ENCODE assay signal across 8 mouse cellular contexts in genomic region chr15:81858138-81858516, GRCm38 (mm10). TPM values are rescaled to one million over a fixed set of nuclear protein-coding genes. Genes with fewer than 3 reads are reported as not detected.
DNase-seq lines count a peak whose midpoint lies in the region; ATAC-seq and TF ChIP-seq lines count a peak whose summit lies in the region.

No protein-coding gene starts in this region.

- WGBS in forebrain, embryonic 16.5 days: under 1% methylated on average over 23 of the region's 23 CpGs
- under 1% methylated on average over 18 of the region's 23 CpGs for WGBS in neural tube, embryonic 14.5 days

- DNase-seq in ES-E14 (ENCODE audit: low read depth, low spot score): peak; percentile 69
- DNase-seq in cerebellum, adult 11-12 months: peak; percentile 93
- peak; percentile 97 for DNase-seq in heart, postnatal 36 days
- DNase-seq in layer of hippocampus, adult 18-20 months (ENCODE audit: low spot score in 2 of 2): peak; percentile 90 to 96
- DNase-seq in lung, adult 18-20 months: peak; percentile 93 to 95

- no peak overlapping the region for H3K27ac ChIP-seq in ES-E14 (ENCODE audit: insufficient read depth, low read depth, low read length, poor library complexity, severe bottlenecking)
- H3K27ac ChIP-seq in forebrain, embryonic 16.5 days (ENCODE audit: low read length): peak overlapping the region; percentile 93
- H3K27ac ChIP-seq in neural tube, embryonic 14.5 days (ENCODE audit: low read depth, low read length): peak overlapping the region; percentile 94
- peak overlapping the region; percentile 99 for H3K27ac ChIP-seq in testis, adult 2 months (ENCODE audit: control insufficient read depth, insufficient read depth, low read depth, low read length)

- H3K9ac ChIP-seq in ES-E14 (ENCODE audit: insufficient read depth, low read depth, low read length, poor library complexity, severe bottlenecking): peak overlapping the region; percentile 88
- H3K9ac ChIP-seq in forebrain, embryonic 16.5 days (replicated peaks; ENCODE audit: low read depth, low read length): peak overlapping the region; percentile 81
- H3K9ac ChIP-seq in neural tube, embryonic 14.5 days (replicated peaks; ENCODE audit: low read depth, low read length): peak overlapping the region; percentile 59

- H3K4me1 ChIP-seq in ES-E14 (ENCODE audit: control insufficient read depth in 2 of 2, insufficient read depth in 2 of 2, low read length in 2 of 2, poor library complexity in 1 of 2): peaks cover 0 to 8% of the 10 kb centered on the region in 2 experiments; a peak in 2 of 4 replicates
- peaks cover 34% of the 10 kb centered on the region for H3K4me1 ChIP-seq in forebrain, embryonic 16.5 days (replicated peaks; ENCODE audit: control insufficient read depth, insufficient read depth, low read length)
- peaks cover 11% of the 10 kb centered on the region; the same call in 1 of the 2 replicates for H3K4me1 ChIP-seq in neural tube, embryonic 14.5 days (ENCODE audit: control insufficient read depth, insufficient read depth, low read length)
- peaks cover 29% of the 10 kb centered on the region for H3K4me1 ChIP-seq in testis, adult 2 months (ENCODE audit: control insufficient read depth, insufficient read depth, low read length)

- peak overlapping the region; percentile 83 for H3K4me2 ChIP-seq in forebrain, embryonic 16.5 days (ENCODE audit: low read length)
- H3K4me2 ChIP-seq in neural tube, embryonic 14.5 days (ENCODE audit: low read depth, low read length): peak overlapping the region; percentile 98

- peak; percentile 99 for TF ChIP-seq POLR2A in testis, adult 2 months (IDR thresholded peaks at IDR 0.05; ENCODE audit: control insufficient read depth, low read depth, low read length)

- H3K36me3 ChIP-seq in ES-E14 (ENCODE audit: control insufficient read depth, insufficient read depth, low read length, poor library complexity, severe bottlenecking): no peaks in the 10 kb centered on the region
- H3K36me3 ChIP-seq in forebrain, embryonic 16.5 days (ENCODE audit: control insufficient read depth, insufficient read depth): no peaks in the 10 kb centered on the region
- no peaks in the 10 kb centered on the region for H3K36me3 ChIP-seq in neural tube, embryonic 14.5 days (ENCODE audit: control insufficient read depth, insufficient read depth, low read length)
- no peaks in the 10 kb centered on the region for H3K36me3 ChIP-seq in testis, adult 2 months (ENCODE audit: control insufficient read depth, insufficient read depth, low read length)

- TF ChIP-seq CTCF in testis, adult 2 months (IDR thresholded peaks at IDR 0.05; ENCODE audit: control insufficient read depth, insufficient read depth, insufficient replicate concordance, low read depth, low read length): 0 out of 2 replicates have a peak, but pooled peaks have one; percentile 12

- no peak for ATAC-seq in forebrain, embryonic 16.5 days
- peak; percentile 20; the same call in 1 of the 2 replicates for ATAC-seq in neural tube, embryonic 14.5 days (ENCODE audit: low read depth)

- H3K4me3 ChIP-seq in ES-E14 (ENCODE audit: insufficient read depth in 1 of 2, low read depth in 1 of 2, low read length in 2 of 2, poor library complexity in 1 of 2, severe bottlenecking in 1 of 2): peak overlapping the region; percentile 84 to 85
- H3K4me3 ChIP-seq in forebrain, embryonic 16.5 days (replicated peaks; ENCODE audit: low read length): peak overlapping the region; percentile 83
- peak overlapping the region; percentile 65 for H3K4me3 ChIP-seq in neural tube, embryonic 14.5 days (ENCODE audit: low read depth, low read length)
- H3K4me3 ChIP-seq in testis, adult 2 months (ENCODE audit: control insufficient read depth, low read depth, low read length): peak overlapping the region; percentile 93

- intact Hi-C loops in heart, postnatal 36 days (cut with DNase I): loop anchor here (1.0 to 2.0 kb wide), 3 partner anchors 14 to 47 kb away; partner anchors contain the start of gene Aco2

- no peaks in the 10 kb centered on the region for H3K9me3 ChIP-seq in ES-E14 (ENCODE audit: control insufficient read depth, insufficient read depth, low read depth, low read length)
- H3K9me3 ChIP-seq in forebrain, embryonic 16.5 days (ENCODE audit: control insufficient read depth, low read length): no peaks in the 10 kb centered on the region
- H3K9me3 ChIP-seq in neural tube, embryonic 14.5 days (ENCODE audit: control insufficient read depth, low read length): no peaks in the 10 kb centered on the region

- no peaks in the 10 kb centered on the region for H3K27me3 ChIP-seq in forebrain, embryonic 16.5 days (replicated peaks; ENCODE audit: control insufficient read depth, insufficient read depth, low read length)
- H3K27me3 ChIP-seq in neural tube, embryonic 14.5 days (ENCODE audit: control insufficient read depth, insufficient read depth, low read length): no peaks in the 10 kb centered on the region
- no peaks in the 10 kb centered on the region for H3K27me3 ChIP-seq in testis, adult 2 months (ENCODE audit: control insufficient read depth, insufficient read depth, low read length)

- in situ Hi-C loops in ES-E14 (cut with MboI; ENCODE audit: low sequenced_read_pairs in 2 of 2, unreplicated experiment in 2 of 2): no loop called here

TF ChIP-seq in ES-E14, 5 proteins besides CTCF, POLR2A, EP300 and RAD21:
- no peak for TF ChIP-seq ZNF384 (IDR thresholded peaks at IDR 0.05; ENCODE audit: low read depth, low read length)
- TF ChIP-seq MAFK (IDR thresholded peaks at IDR 0.05; ENCODE audit: insufficient read depth, low read depth, low read length): no peak
- TF ChIP-seq HCFC1 (IDR thresholded peaks at IDR 0.05; ENCODE audit: borderline replicate concordance, insufficient read depth, low read length): peak; percentile 74; the same call in 1 of the 2 replicates
- TF ChIP-seq CHD2 (IDR thresholded peaks at IDR 0.05; ENCODE audit: low read depth, low read length): peak; percentile 85
- TF ChIP-seq ZC3H11A (IDR thresholded peaks at IDR 0.05; ENCODE audit: borderline replicate concordance, low read depth, low read length): no peak
TF ChIP-seq in ES-E14: peak in this region for 2.

RNA-seq across cellular contexts. Expression of gene Tob2, which starts 0.5 kb away (rescaled TPM):
- total RNA-seq in ES-E14 (2012; rRNA removed): 16.7 and 20.9 TPM in 2 replicates
- 19.4 and 23.8 TPM in 2 replicates for polyA plus RNA-seq in forebrain, embryonic 16.5 days (2015; fragmentation: Nextera tagmentation; extraction: Ambion mirVana)
- 100 to 1,000 TPM in 1 of 2 experiments, 10 to 100 TPM in 1; 74.9 to 130 TPM for total RNA-seq in heart, postnatal 36 days (2021)
- total RNA-seq in layer of hippocampus, adult 18-20 months (2021): 10 to 100 TPM; 33.8 to 45.2 TPM
- polyA plus RNA-seq in neural tube, embryonic 14.5 days (2014; fragmentation: Nextera tagmentation; extraction: Ambion mirVana): 12.4 and 13.4 TPM in 2 replicates
- 7.3 and 8.0 TPM in 2 replicates for polyA plus RNA-seq in testis, adult 2 months (2012; rRNA removed)

RNA-seq across cellular contexts. Expression of gene Phf5a, which starts 13.6 kb away (rescaled TPM):
- 112 and 157 TPM in 2 replicates for total RNA-seq in ES-E14 (2012; rRNA removed)
- 130 and 132 TPM in 2 replicates for polyA plus RNA-seq in forebrain, embryonic 16.5 days (2015; fragmentation: Nextera tagmentation; extraction: Ambion mirVana)
- 10 to 100 TPM; 35.0 to 39.8 TPM for total RNA-seq in heart, postnatal 36 days (2021)
- total RNA-seq in layer of hippocampus, adult 18-20 months (2021): 10 to 100 TPM; 34.3 to 36.2 TPM
- 129 and 138 TPM in 2 replicates for polyA plus RNA-seq in neural tube, embryonic 14.5 days (2014; fragmentation: Nextera tagmentation; extraction: Ambion mirVana)
- 22.2 and 23.5 TPM in 2 replicates for polyA plus RNA-seq in testis, adult 2 months (2012; rRNA removed)

RNA-seq across cellular contexts. Expression of gene Aco2, which starts 14.0 kb away (rescaled TPM):
- total RNA-seq in ES-E14 (2012; rRNA removed): 444 and 478 TPM in 2 replicates
- polyA plus RNA-seq in forebrain, embryonic 16.5 days (2015; fragmentation: Nextera tagmentation; extraction: Ambion mirVana): 259 and 260 TPM in 2 replicates
- total RNA-seq in heart, postnatal 36 days (2021): 1,000 to 10,000 TPM; 2,177 to 2,250 TPM
- total RNA-seq in layer of hippocampus, adult 18-20 months (2021): 100 to 1,000 TPM; 452 to 460 TPM
- 278 and 281 TPM in 2 replicates for polyA plus RNA-seq in neural tube, embryonic 14.5 days (2014; fragmentation: Nextera tagmentation; extraction: Ambion mirVana)
- 112 and 118 TPM in 2 replicates for polyA plus RNA-seq in testis, adult 2 months (2012; rRNA removed)

RNA-seq across cellular contexts. Expression of gene Tef, which starts 55.9 kb away (rescaled TPM):
- total RNA-seq in ES-E14 (2012; rRNA removed): 20.9 and 25.2 TPM in 2 replicates
- 32.7 and 33.3 TPM in 2 replicates for polyA plus RNA-seq in forebrain, embryonic 16.5 days (2015; fragmentation: Nextera tagmentation; extraction: Ambion mirVana)
- total RNA-seq in heart, postnatal 36 days (2021): 100 to 1,000 TPM; 123 to 132 TPM
- total RNA-seq in layer of hippocampus, adult 18-20 months (2021): 100 to 1,000 TPM; 293 to 297 TPM
- 17.9 and 19.3 TPM in 2 replicates for polyA plus RNA-seq in neural tube, embryonic 14.5 days (2014; fragmentation: Nextera tagmentation; extraction: Ambion mirVana)
- 36.1 and 38.9 TPM in 2 replicates for polyA plus RNA-seq in testis, adult 2 months (2012; rRNA removed)
